ENCODE assay signal across 22 mouse cellular contexts in genomic region chr2:90636853-90637252, GRCm38 (mm10). TPM values are rescaled to one million over a fixed set of nuclear protein-coding genes. Genes with fewer than 3 reads are reported as not detected.
A peak's percentile ranks its signal among the peaks of the same experiment; 100 is the strongest.
DNase-seq lines count a peak whose midpoint lies in the region; ATAC-seq and TF ChIP-seq lines count a peak whose summit lies in the region.
"Had no signal": no experiment of that assay in that cellular context is flagged by ENCODE, and none has a peak within 500 bp of the region (broad histone marks: within the 10 kb centered on the region; RNA-seq: fewer than 3 reads in every experiment).

No protein-coding gene starts in this region.

- H3ac ChIP-seq in C2C12 (ENCODE audit: control insufficient read depth, insufficient read length, low read depth): no peak overlapping the region

- 85% methylated on average over 7 of the region's 7 CpGs for WGBS in heart, embryonic 12.5 days
- WGBS in forebrain, embryonic 15.5 days: 94% methylated on average over 7 of the region's 7 CpGs

- H3K27ac ChIP-seq in heart, embryonic 12.5 days (ENCODE audit: poor library complexity, severe bottlenecking): no peak overlapping the region
- H3K27ac ChIP-seq in forebrain, embryonic 15.5 days (replicated peaks): no peak overlapping the region
- H3K27ac ChIP-seq: embryonic facial prominence, embryonic 13.5 days; forebrain, embryonic 13.5 days; heart, adult 2 months; heart, embryonic 13.5 days; hindbrain, embryonic 12.5 days had no signal

- H3K4me1 ChIP-seq in heart, embryonic 12.5 days (replicated peaks): peaks cover 24% of the 10 kb centered on the region
- no peaks in the 10 kb centered on the region for H3K4me1 ChIP-seq in forebrain, embryonic 15.5 days
- H3K4me1 ChIP-seq: forebrain, embryonic 13.5 days had no signal

- no peak overlapping the region for H3K4me3 ChIP-seq in heart, embryonic 12.5 days
- H3K4me3 ChIP-seq in C2C12 (ENCODE audit: insufficient read depth, poor library complexity, severe bottlenecking): no peak overlapping the region
- no peak overlapping the region for H3K4me3 ChIP-seq in forebrain, embryonic 15.5 days
- H3K4me3 ChIP-seq: embryonic facial prominence, embryonic 13.5 days; forebrain, embryonic 13.5 days; heart, adult 2 months; heart, embryonic 13.5 days; hindbrain, embryonic 12.5 days had no signal

- no peak for ATAC-seq in heart, embryonic 12.5 days (ENCODE audit: insufficient number of reproducible peaks, low FRiP score)
- ATAC-seq in forebrain, embryonic 15.5 days (replicated peaks): no peak
- ATAC-seq: forebrain, embryonic 13.5 days; hindbrain, embryonic 16.5 days; inflammation-experienced regulatory T-cells, adult 6 months; intestine, postnatal 0 days had no signal

- H3K27me3 ChIP-seq in heart, embryonic 12.5 days (replicated peaks): no peaks in the 10 kb centered on the region
- no peaks in the 10 kb centered on the region for H3K27me3 ChIP-seq in C2C12 (ENCODE audit: control insufficient read depth, insufficient read depth, insufficient read length)
- H3K27me3 ChIP-seq in forebrain, embryonic 15.5 days: no peaks in the 10 kb centered on the region
- H3K27me3 ChIP-seq: embryonic facial prominence, embryonic 13.5 days; forebrain, embryonic 13.5 days; heart, embryonic 13.5 days; hindbrain, embryonic 12.5 days had no signal

- H3K4me2 ChIP-seq in heart, embryonic 12.5 days: no peak overlapping the region
- H3K4me2 ChIP-seq in forebrain, embryonic 15.5 days (replicated peaks): no peak overlapping the region
- H3K4me2 ChIP-seq: embryonic facial prominence, embryonic 13.5 days; forebrain, embryonic 13.5 days; heart, embryonic 13.5 days; hindbrain, embryonic 12.5 days had no signal

- no peak for TF ChIP-seq CTCF in C2C12 (IDR thresholded peaks at IDR 0.05; ENCODE audit: control insufficient read depth, insufficient read depth, insufficient read length)

- H3K79me2 ChIP-seq in C2C12 (ENCODE audit: control insufficient read depth, insufficient read depth): no peaks in the 10 kb centered on the region

- H3K9ac ChIP-seq in heart, embryonic 12.5 days: no peak overlapping the region
- H3K9ac ChIP-seq in forebrain, embryonic 15.5 days (replicated peaks): no peak overlapping the region
- H3K9ac ChIP-seq: embryonic facial prominence, embryonic 13.5 days; forebrain, embryonic 13.5 days; heart, embryonic 13.5 days; hindbrain, embryonic 12.5 days had no signal

- H3K9me3 ChIP-seq in heart, embryonic 12.5 days (replicated peaks): no peaks in the 10 kb centered on the region
- H3K9me3 ChIP-seq in forebrain, embryonic 15.5 days: no peaks in the 10 kb centered on the region
- H3K9me3 ChIP-seq: embryonic facial prominence, embryonic 13.5 days; forebrain, embryonic 13.5 days; heart, embryonic 13.5 days; hindbrain, embryonic 12.5 days had no signal

- DNase-seq in heart, adult 11 months: peak; percentile 53
- peak; percentile 16 for DNase-seq in NIH3T3 (ENCODE audit: low read depth)
- DNase-seq in adrenal gland, adult (ENCODE audit: inconsistent age in 2 of 2, low spot score in 1 of 2): no peak
- DNase-seq in kidney, adult 11 months: no peak
- DNase-seq: adrenal gland, postnatal 14 days; cerebellum, adult 11-12 months; cerebellum, adult 9-10 months; cerebellum, postnatal 25 days; gastrocnemius, postnatal 10 days; heart, adult 2 months; heart, postnatal 36 days; kidney, adult 9 months had no signal

- no peaks in the 10 kb centered on the region for H3K36me3 ChIP-seq in heart, embryonic 12.5 days
- no peaks in the 10 kb centered on the region for H3K36me3 ChIP-seq in C2C12 (ENCODE audit: control insufficient read depth, insufficient read depth)
- H3K36me3 ChIP-seq in forebrain, embryonic 15.5 days: no peaks in the 10 kb centered on the region
- H3K36me3 ChIP-seq: embryonic facial prominence, embryonic 13.5 days; heart, embryonic 13.5 days; hindbrain, embryonic 12.5 days had no signal

- H3K79me3 ChIP-seq in C2C12 (ENCODE audit: low read depth): no peaks in the 10 kb centered on the region

TF ChIP-seq in C2C12, 6 proteins besides CTCF, POLR2A, EP300 and RAD21:
- TF ChIP-seq FOSL1 (IDR thresholded peaks at IDR 0.05; ENCODE audit: insufficient read depth, low read length, poor library complexity, severe bottlenecking) (no peak), USF1 (IDR thresholded peaks at IDR 0.05; ENCODE audit: low read depth) (peak; percentile 99)

RNA-seq across cellular contexts. Expression of gene Nup160, which starts 40.2 kb away (rescaled TPM):
- 34.7 and 34.8 TPM in 2 replicates for polyA plus RNA-seq in heart, embryonic 12.5 days (2016; fragmentation: Nextera tagmentation; extraction: Ambion mirVana)
- 15.1 TPM for polyA plus RNA-seq in C2C12 (2012; fragmentation: generic; extraction: Trizol)
- polyA plus RNA-seq in forebrain, embryonic 15.5 days (2015; fragmentation: Nextera tagmentation; extraction: Ambion mirVana): 27.8 and 31.1 TPM in 2 replicates

RNA-seq across cellular contexts. Expression of gene Ptprj, which starts 56.4 kb away (rescaled TPM):
- polyA plus RNA-seq in heart, embryonic 12.5 days (2016; fragmentation: Nextera tagmentation; extraction: Ambion mirVana): 1.6 and 2.0 TPM in 2 replicates
- polyA plus RNA-seq in C2C12 (2012; fragmentation: generic; extraction: Trizol): 1.1 TPM
- 3.3 and 3.7 TPM in 2 replicates for polyA plus RNA-seq in forebrain, embryonic 15.5 days (2015; fragmentation: Nextera tagmentation; extraction: Ambion mirVana)

Comparison
In these comparisons a context has a peak if more than half of its experiments do, and no peak if none do; other contexts are left out.
1. DNase-seq: peak in heart, adult 11 months (single experiment) and NIH3T3 (single experiment); none in adrenal gland, adult (0 of 2) and kidney, adult 11 months (single experiment).